Mouse (Mus musculus) midbrain, embryonic 15.5 days (tissue): ENCODE data around the gene Sfxn5. TPM values are rescaled to one million over a fixed set of nuclear protein-coding genes. Genes with fewer than 3 reads are reported as not detected.

Experiments
- ATAC-seq: fragments of 200-750 bp; cut with Nextera tagmentation; replicated peaks from 2 replicates; pipeline ENCODE4 v1.8.0; 2017; ENCODE audit warnings: moderate TSS enrichment
- H3K27ac ChIP-seq: fragments of 300-500 bp; sonication (generic); 2 replicates; pipeline ENCODE4 v1.5.1; 2015; ENCODE audit warnings: mild to moderate bottlenecking, inconsistent platforms
- H3K27me3 ChIP-seq: fragments of 300-500 bp; sonication (generic); replicated peaks from 2 replicates; pipeline ENCODE4 v1.6.1; 2015; ENCODE audit warnings: inconsistent platforms
- H3K36me3 ChIP-seq: fragments of 300-500 bp; sonication (generic); replicated peaks from 2 replicates; pipeline ENCODE4 v1.6.1; 2015; ENCODE audit warnings: inconsistent platforms
- H3K4me1 ChIP-seq: fragments of 300-500 bp; sonication (generic); 2 replicates; pipeline ENCODE4 v1.6.1; 2015; ENCODE audit warnings: inconsistent platforms
- H3K4me2 ChIP-seq: fragments of 300-500 bp; sonication (generic); 2 replicates; pipeline ENCODE4 v1.6.1; 2015; ENCODE audit warnings: inconsistent platforms, mild to moderate bottlenecking, moderate library complexity
- H3K4me3 ChIP-seq: fragments of 300-500 bp; sonication (generic); 2 replicates; pipeline ENCODE4 v1.5.1; 2015; ENCODE audit warnings: mild to moderate bottlenecking, inconsistent platforms
- H3K9ac ChIP-seq: fragments of 300-500 bp; sonication (generic); 2 replicates; pipeline ENCODE4 v1.6.1; 2015; ENCODE audit warnings: mild to moderate bottlenecking, inconsistent platforms
- H3K9me3 ChIP-seq: fragments of 300-500 bp; sonication (generic); 2 replicates; pipeline ENCODE4 v1.6.1; 2016; ENCODE audit warnings: inconsistent platforms
- WGBS: fragments of 180-500 bp; shearing (Covaris S2); methylation state at CpG from one replicate; pipeline ENCODE4 v1.1.7; 2015; ENCODE audit warnings: mixed read lengths; 5-methylcytosine and 5-hydroxymethylcytosine counted together
- polyA plus RNA-seq: library from polyadenylated mRNA; unstranded; fragments of >200 nt; fragmentation: Nextera tagmentation; extraction: Ambion mirVana; gene quantifications from 2 replicates; pipeline ENCODE4 v1.2.1, GENCODE M21; 2015

Gene Sfxn5
- polyA plus RNA-seq, 1 experiment from 2014 or later, result 26.0 TPM

DNA sequence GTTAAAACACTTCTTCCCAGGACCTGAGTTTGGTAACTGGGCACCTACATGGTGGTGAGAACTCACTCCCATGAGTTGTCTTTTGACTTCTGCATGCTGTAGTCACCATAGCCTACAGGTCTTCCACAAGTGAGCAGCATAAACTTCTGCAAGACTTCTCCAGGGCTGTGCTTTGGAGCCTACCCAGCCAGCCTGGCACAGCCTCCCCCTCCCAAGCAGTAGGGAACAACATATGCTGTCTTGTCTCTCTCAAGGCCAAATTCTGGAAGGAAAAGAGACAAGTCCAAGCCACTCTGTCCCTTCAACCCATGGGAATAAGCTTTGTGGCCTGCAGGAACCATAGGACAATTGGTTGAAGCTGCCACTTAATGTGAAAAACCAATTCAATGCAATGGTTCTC lies 11.7 kb upstream of the Sfxn5 start:
- ATAC-seq, result no peak
- Histone ChIP-seq H3K9me3 (no peaks in the 10 kb centered on the region), H3K4me1 (no peaks in the 10 kb centered on the region), H3K27ac (no peak overlapping the region), H3K9ac (no peak overlapping the region), H3K4me2 (no peak overlapping the region), H3K27me3 (no peaks in the 10 kb centered on the region), H3K36me3 (0 out of 2 replicates have a peak, but pooled peaks cover 13% of the 10 kb centered on the region), H3K4me3 (no peak overlapping the region)

GRCm38 (mm10) chr6:85343027-85343426 lies 9.8 kb upstream of the Sfxn5 start:
- Histone ChIP-seq H3K9ac (no peak overlapping the region), H3K27me3 (no peaks in the 10 kb centered on the region), H3K4me2 (no peak overlapping the region), H3K4me3 (no peak overlapping the region), H3K4me1 (no peaks in the 10 kb centered on the region), H3K27ac (no peak overlapping the region), H3K36me3 (0 out of 2 replicates have a peak, but pooled peaks cover 13% of the 10 kb centered on the region), H3K9me3 (no peaks in the 10 kb centered on the region)
- ATAC-seq, result no peak
- 86% methylated on average over 8 of the region's 8 CpGs for WGBS

DNA sequence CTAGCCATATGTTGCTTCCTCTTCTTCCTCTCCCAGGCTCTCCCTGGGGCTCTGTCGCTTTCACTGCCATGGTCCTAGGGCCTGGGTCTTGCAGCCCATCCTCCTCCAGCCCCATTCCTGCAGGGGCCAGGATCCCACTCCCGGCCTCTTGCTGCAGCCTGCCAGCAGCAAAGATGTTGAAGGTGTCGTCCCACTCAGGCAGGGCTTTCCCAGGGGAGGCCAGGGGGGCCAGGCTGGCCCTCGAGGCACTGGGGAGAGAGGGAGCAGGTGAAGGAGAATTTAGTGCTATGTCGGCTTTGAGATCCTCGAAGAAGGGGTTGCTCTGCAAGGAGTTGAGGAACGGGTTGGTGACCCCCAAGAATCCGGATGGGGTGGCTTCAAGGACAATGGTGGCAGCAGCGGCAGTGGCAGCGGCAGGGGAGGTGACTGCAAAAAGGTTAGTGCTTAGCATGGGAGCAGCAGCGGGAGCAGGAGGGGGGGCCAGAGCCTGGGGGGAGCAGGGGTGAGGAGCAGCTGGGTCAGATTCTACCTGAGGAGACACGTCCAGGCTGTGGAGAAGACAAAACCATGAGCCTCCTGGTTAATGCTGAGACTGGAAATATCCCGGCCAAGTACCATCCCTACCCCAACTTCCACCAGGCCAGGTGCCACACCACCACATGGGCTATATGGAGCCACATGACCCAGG lies 8.7 kb upstream of the Sfxn5 start:
- no peak overlapping the region for H3K4me3 ChIP-seq
- no peak for ATAC-seq
- H3K4me1 ChIP-seq, result no peaks in the 10 kb centered on the region
- 0 out of 2 replicates have a peak, but pooled peaks cover 6% of the 10 kb centered on the region for H3K36me3 ChIP-seq
- H3K9me3 ChIP-seq, result no peaks in the 10 kb centered on the region
- WGBS, result 76% methylated on average over 13 of the region's 13 CpGs
- no peak overlapping the region for H3K4me2 ChIP-seq
- H3K27me3 ChIP-seq, result no peaks in the 10 kb centered on the region
- no peak overlapping the region for H3K27ac ChIP-seq
- H3K9ac ChIP-seq, result no peak overlapping the region

DNA sequence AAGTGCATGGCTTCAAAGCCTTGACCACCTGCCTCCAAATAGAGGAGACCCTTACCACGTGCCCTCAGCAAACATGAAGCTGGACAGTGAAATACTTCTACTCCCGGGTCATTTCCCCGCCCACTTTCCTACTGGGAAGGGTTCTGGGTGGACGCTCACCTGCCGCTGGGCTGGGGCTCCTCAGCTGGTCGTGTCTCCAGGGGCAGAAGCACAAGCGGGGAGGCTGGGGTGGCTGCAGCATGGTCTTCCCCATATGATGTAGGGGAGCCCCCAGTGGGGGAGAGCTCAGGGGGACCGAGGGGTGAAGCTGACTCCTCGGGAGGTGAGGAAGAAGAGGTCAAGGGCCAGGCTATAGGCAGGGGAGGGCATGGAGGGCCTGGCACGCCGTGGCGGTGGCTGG lies 7.0 kb upstream of the Sfxn5 start:
- 0 out of 2 replicates have a peak, but pooled peaks cover 6% of the 10 kb centered on the region for H3K36me3 ChIP-seq
- WGBS, result 70% methylated on average over 12 of the region's 12 CpGs
- ATAC-seq, result no peak
- no peak overlapping the region for H3K9ac ChIP-seq
- no peak overlapping the region for H3K27ac ChIP-seq
- no peak overlapping the region for H3K4me3 ChIP-seq
- no peaks in the 10 kb centered on the region for H3K27me3 ChIP-seq
- no peaks in the 10 kb centered on the region for H3K4me1 ChIP-seq
- H3K9me3 ChIP-seq, result no peaks in the 10 kb centered on the region
- H3K4me2 ChIP-seq, result no peak overlapping the region

DNA sequence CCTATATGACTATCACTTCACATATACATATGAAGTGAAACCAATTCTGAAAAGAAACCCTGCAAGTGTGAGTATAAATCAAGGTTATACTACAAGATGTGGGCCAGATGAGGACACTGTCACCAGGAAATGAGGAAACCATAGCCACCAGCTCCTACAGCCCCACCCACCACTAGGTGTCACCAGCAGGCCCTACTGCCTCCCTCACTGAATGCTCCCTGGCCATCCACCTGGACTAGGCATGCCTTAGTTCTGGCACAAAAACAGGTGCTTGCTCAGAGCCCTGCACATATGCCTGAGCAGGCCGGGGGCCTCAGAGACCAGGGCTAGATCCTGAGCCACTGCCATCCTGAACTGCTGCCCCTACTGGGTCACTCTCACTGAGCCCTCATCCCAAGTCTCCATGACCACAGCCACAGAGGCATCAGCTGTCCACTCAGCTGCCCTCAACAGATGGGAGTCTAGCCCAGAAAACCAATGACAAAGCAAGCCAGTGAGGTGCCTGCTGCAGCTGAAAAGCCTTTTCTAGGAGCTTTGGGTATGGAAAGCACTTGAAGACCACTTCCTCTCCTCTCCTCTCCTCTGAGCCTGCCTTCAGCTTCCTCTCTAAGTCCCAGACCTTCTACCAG lies 6.2 kb upstream of the Sfxn5 start:
- 82% methylated on average over 1 of the region's 1 CpGs for WGBS

GRCm38 (mm10) chr6:85336944-85337343 lies 3.7 kb upstream of the Sfxn5 start:
- no peak overlapping the region for H3K27ac ChIP-seq
- H3K4me2 ChIP-seq, result no peak overlapping the region
- H3K4me1 ChIP-seq, result peaks cover 11% of the 10 kb centered on the region
- no peak overlapping the region for H3K4me3 ChIP-seq
- ATAC-seq, result no peak
- H3K36me3 ChIP-seq, result 0 out of 2 replicates have a peak, but pooled peaks cover 5% of the 10 kb centered on the region
- H3K27me3 ChIP-seq, result no peaks in the 10 kb centered on the region
- H3K9me3 ChIP-seq, result no peaks in the 10 kb centered on the region
- no peak overlapping the region for H3K9ac ChIP-seq
- 82% methylated on average over 8 of the region's 9 CpGs for WGBS

More for the DNA sequence above, 6.2 kb upstream of the Sfxn5 start:
- Histone ChIP-seq H3K36me3 (0 out of 2 replicates have a peak, but pooled peaks cover 6% of the 10 kb centered on the region), H3K4me3 (no peak overlapping the region), H3K4me1 (no peaks in the 10 kb centered on the region; the same call in 1 of the 2 replicates), H3K27me3 (no peaks in the 10 kb centered on the region), H3K9ac (no peak overlapping the region), H3K4me2 (no peak overlapping the region), H3K9me3 (no peaks in the 10 kb centered on the region), H3K27ac (no peak overlapping the region)
- no peak for ATAC-seq

GRCm38 (mm10) chr6:85335352-85335751 lies 2.1 kb upstream of the Sfxn5 start:
- 58% methylated on average over 3 of the region's 3 CpGs for WGBS
- peaks cover 3% of the 10 kb centered on the region; the same call in 1 of the 2 replicates for H3K27me3 ChIP-seq
- H3K9ac ChIP-seq, result no peak overlapping the region
- no peak overlapping the region for H3K4me2 ChIP-seq
- H3K36me3 ChIP-seq, result no peaks in the 10 kb centered on the region
- no peak for ATAC-seq
- H3K27ac ChIP-seq, result no peak overlapping the region
- peaks cover 15% of the 10 kb centered on the region for H3K4me1 ChIP-seq
- no peak overlapping the region for H3K4me3 ChIP-seq
- H3K9me3 ChIP-seq, result no peaks in the 10 kb centered on the region

DNA sequence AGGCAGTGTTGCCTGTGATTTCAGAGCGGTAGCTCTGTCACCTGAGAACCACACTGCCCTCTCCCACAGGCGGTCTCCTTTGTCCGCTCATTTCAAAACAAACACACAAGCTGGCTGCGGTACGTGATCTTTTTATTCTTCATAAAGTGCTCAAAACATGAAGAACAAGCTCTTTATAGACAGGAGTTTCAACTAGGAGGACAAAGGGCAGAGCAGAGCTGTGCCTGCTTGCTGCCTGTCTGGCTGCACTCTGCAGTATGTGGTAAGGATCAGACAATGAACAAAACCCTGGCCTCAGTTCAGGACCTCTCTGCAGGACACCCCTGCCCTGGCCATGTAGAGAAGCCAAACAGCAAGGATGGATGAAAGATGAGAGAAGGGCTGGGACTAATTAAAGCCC lies 1.6 kb upstream of the Sfxn5 start:
- no peak overlapping the region for H3K27ac ChIP-seq
- H3K36me3 ChIP-seq, result no peaks in the 10 kb centered on the region
- no peak overlapping the region for H3K9ac ChIP-seq
- ATAC-seq, result no peak
- no peak overlapping the region for H3K4me3 ChIP-seq
- peaks cover 15% of the 10 kb centered on the region for H3K4me1 ChIP-seq
- no peak overlapping the region for H3K4me2 ChIP-seq
- H3K27me3 ChIP-seq, result peaks cover 3% of the 10 kb centered on the region; the same call in 1 of the 2 replicates
- no peaks in the 10 kb centered on the region for H3K9me3 ChIP-seq
- 77% methylated on average over 5 of the region's 5 CpGs for WGBS

GRCm38 (mm10) chr6:85334251-85334650 lies 1.0 kb upstream of the Sfxn5 start:
- no peaks in the 10 kb centered on the region for H3K36me3 ChIP-seq
- peaks cover 15% of the 10 kb centered on the region for H3K4me1 ChIP-seq
- ATAC-seq, result no peak
- H3K27me3 ChIP-seq, result peaks cover 3% of the 10 kb centered on the region; the same call in 1 of the 2 replicates
- H3K9ac ChIP-seq, result no peak overlapping the region
- H3K4me2 ChIP-seq, result peak overlapping the region; percentile 98; the same call in 1 of the 2 replicates
- no peak overlapping the region for H3K4me3 ChIP-seq
- peak overlapping the region; percentile 92 for H3K27ac ChIP-seq
- H3K9me3 ChIP-seq, result no peaks in the 10 kb centered on the region

DNA sequence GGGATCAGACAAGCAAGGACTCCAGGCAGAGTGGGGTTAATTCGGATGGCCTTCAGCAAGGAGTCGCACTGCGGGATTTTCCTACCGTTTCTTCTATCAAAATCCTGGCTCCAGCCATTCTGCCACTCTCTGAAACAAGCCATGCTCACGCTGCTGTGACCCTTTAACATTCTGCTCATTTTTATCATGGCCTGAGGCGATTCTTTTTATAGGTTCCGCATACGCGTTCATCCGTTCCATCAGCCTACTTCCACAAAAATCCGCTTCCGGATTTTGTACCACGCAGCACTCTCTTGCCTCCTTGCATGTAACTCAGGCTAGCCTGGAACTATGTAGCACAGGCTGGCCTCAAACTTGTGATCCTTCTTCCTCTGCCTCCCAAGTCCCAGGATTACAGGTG lies 510 bp upstream of the Sfxn5 start:
- ATAC-seq, result 0 out of 2 replicates have a peak, but pooled peaks have one; percentile 3
- WGBS, result 3% methylated on average over 13 of the region's 13 CpGs

DNA sequence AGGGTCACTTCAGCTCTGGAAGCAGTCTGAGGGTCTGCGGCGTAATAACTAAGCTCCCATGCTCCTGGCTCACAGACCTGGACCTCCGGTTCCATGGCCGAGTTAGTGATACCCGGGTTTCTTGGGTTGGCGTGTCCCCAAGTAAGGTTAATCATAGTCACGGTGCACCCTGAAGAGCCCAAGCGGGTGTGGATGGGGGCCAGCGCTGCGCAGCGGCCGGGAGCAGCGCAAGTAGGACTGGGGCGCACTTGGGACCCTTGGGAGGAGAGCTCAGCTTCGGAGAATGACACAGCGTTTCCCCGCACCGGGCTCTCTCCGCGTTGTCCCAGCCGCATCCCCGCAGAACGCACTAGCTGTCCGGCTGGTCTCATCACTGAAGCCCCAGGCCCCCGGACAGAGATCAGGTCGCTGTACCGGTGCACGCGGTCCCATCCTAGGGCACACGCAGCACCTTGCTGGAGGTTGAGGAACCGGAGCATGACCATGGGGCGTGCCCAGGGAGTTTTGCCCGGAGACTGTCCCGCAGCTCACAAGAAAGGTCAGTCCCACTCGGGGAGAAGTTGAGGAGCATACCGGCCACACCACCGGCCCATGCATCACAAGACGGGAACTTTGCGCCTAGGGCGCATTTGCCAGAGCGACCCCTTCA lies 747 bp downstream of the Sfxn5 start:
- H3K4me1 ChIP-seq, result peaks cover 15% of the 10 kb centered on the region
- WGBS, result under 1% methylated on average over 41 of the region's 41 CpGs

More for the DNA sequence above, 510 bp upstream of the Sfxn5 start:
- Histone ChIP-seq H3K27me3 (peaks cover 3% of the 10 kb centered on the region; the same call in 1 of the 2 replicates), H3K27ac (peak overlapping the region; percentile 92), H3K4me2 (peak overlapping the region; percentile 98), H3K9ac (peak overlapping the region; percentile 63), H3K4me3 (peak overlapping the region; percentile 60), H3K4me1 (peaks cover 15% of the 10 kb centered on the region), H3K36me3 (no peaks in the 10 kb centered on the region), H3K9me3 (no peaks in the 10 kb centered on the region)

GRCm38 (mm10) chr6:85331736-85332135 lies 1.5 kb downstream of the Sfxn5 start:
- no peak for ATAC-seq
- peaks cover 3% of the 10 kb centered on the region; the same call in 1 of the 2 replicates for H3K27me3 ChIP-seq
- no peaks in the 10 kb centered on the region for H3K36me3 ChIP-seq
- 9% methylated on average over 8 of the region's 8 CpGs for WGBS
- H3K4me2 ChIP-seq, result peak overlapping the region; percentile 98
- peak overlapping the region; percentile 60 for H3K4me3 ChIP-seq
- H3K4me1 ChIP-seq, result peaks cover 15% of the 10 kb centered on the region
- no peak overlapping the region for H3K9ac ChIP-seq
- no peaks in the 10 kb centered on the region for H3K9me3 ChIP-seq
- no peak overlapping the region for H3K27ac ChIP-seq

More for the DNA sequence above, 747 bp downstream of the Sfxn5 start:
- Histone ChIP-seq H3K27ac (peak overlapping the region; percentile 92), H3K4me2 (peak overlapping the region; percentile 98), H3K9ac (peak overlapping the region; percentile 63), H3K36me3 (no peaks in the 10 kb centered on the region), H3K27me3 (peaks cover 3% of the 10 kb centered on the region; the same call in 1 of the 2 replicates), H3K4me3 (peak overlapping the region; percentile 60), H3K9me3 (no peaks in the 10 kb centered on the region)
- ATAC-seq, result peak; percentile 37
